Mouse (Mus musculus) megakaryocyte, embryonic 14.5 days (primary cell): ENCODE results near the gene Utp14a.

Experiments used
- FLI1 ChIP-seq: IDR thresholded peaks from 2 replicates; pipeline ENCODE4 v1.6.1; 2012; ENCODE audit warnings: low read length, inconsistent platforms, mixed read lengths
- GATA1 ChIP-seq: IDR thresholded peaks from 3 replicates; pipeline ENCODE4 v1.6.1; 2012; ENCODE audit warnings: mixed read lengths, low read length, inconsistent platforms, borderline replicate concordance

- TF ChIP-seq GATA1 (no peak), FLI1 (no peak)
Observed at GRCm38 (mm10) chrX:48219468-48219867, 37.2 kb upstream of the Utp14a start.
